Mouse (Mus musculus) limb, embryonic 11.5 days (tissue): ENCODE results near the gene Asah2. TPM values are rescaled to one million over a fixed set of nuclear protein-coding genes. Genes with fewer than 3 reads are reported as not detected.

ENCODE experiments used
- ATAC-seq: fragments of 200-750 bp; cut with Nextera tagmentation; 2 replicates; pipeline ENCODE4 v1.8.0; 2017; ENCODE audit warnings: low read depth; ENCODE audit not compliant: insufficient number of reproducible peaks, low FRiP score, low TSS enrichment
- DNase-seq: peaks from one replicate; pipeline ENCODE4 v3.0.0-alpha.2; 2015; ENCODE audit warnings: low spot score
- H3K27ac ChIP-seq: fragments of 300-500 bp; sonication (generic); replicated peaks from 2 replicates; pipeline ENCODE4 v1.5.1; 2014; ENCODE audit warnings: low read depth, mild to moderate bottlenecking, low read length
- H3K27me3 ChIP-seq: fragments of 300-500 bp; sonication (generic); 2 replicates; pipeline ENCODE4 v1.6.1; 2014; ENCODE audit warnings: mild to moderate bottlenecking, low read length, mixed read lengths; ENCODE audit not compliant: control insufficient read depth, insufficient read depth
- H3K36me3 ChIP-seq: fragments of 300-500 bp; sonication (generic); 2 replicates; pipeline ENCODE4 v1.6.1; 2014; ENCODE audit warnings: mild to moderate bottlenecking, low read length, moderate library complexity, mixed read lengths; ENCODE audit not compliant: control insufficient read depth, insufficient read depth
- H3K4me1 ChIP-seq: fragments of 300-500 bp; sonication (generic); 2 replicates; pipeline ENCODE4 v1.6.1; 2014; ENCODE audit warnings: low read length, mixed read lengths; ENCODE audit not compliant: control insufficient read depth, insufficient read depth
- H3K4me2 ChIP-seq: fragments of 300-500 bp; sonication (generic); 2 replicates; pipeline ENCODE4 v1.6.1; 2014; ENCODE audit warnings: low read depth, mild to moderate bottlenecking, moderate library complexity; ENCODE audit not compliant: severe bottlenecking
- H3K4me3 ChIP-seq: fragments of 300-500 bp; sonication (generic); 2 replicates; pipeline ENCODE4 v1.5.1; 2014; ENCODE audit warnings: low read depth, low read length
- H3K9ac ChIP-seq: fragments of 300-500 bp; sonication (generic); 2 replicates; pipeline ENCODE4 v1.6.1; 2014; ENCODE audit warnings: mild to moderate bottlenecking, low read length
- H3K9me3 ChIP-seq: fragments of 300-500 bp; sonication (generic); 2 replicates; pipeline ENCODE4 v1.6.1; 2016; ENCODE audit warnings: low read length; ENCODE audit not compliant: control insufficient read depth
- WGBS: fragments of 180-500 bp; shearing (Covaris S2); extraction: QIAGEN DNeasy Blood & Tissue Kit; methylation state at CpG from one replicate; pipeline ENCODE4 v1.1.7; 2014; 5-methylcytosine and 5-hydroxymethylcytosine counted together
- polyA plus RNA-seq: library from polyadenylated mRNA; unstranded; fragments of >200 nt; fragmentation: Nextera tagmentation; extraction: Ambion mirVana; gene quantifications from 2 replicates; pipeline ENCODE4 v1.2.1, GENCODE M21; 2014

The Asah2 gene
- polyA plus RNA-seq, 1 experiment from 2014 or later, result 1.2 TPM

GRCm38 (mm10) chr19:31954696-31955095, 153.3 kb downstream of the Asah2 start:
- Histone ChIP-seq H3K9ac (no peak overlapping the region), H3K27me3 (no peaks in the 10 kb centered on the region), H3K9me3 (no peaks in the 10 kb centered on the region), H3K4me1 (no peaks in the 10 kb centered on the region), H3K4me2 (no peak overlapping the region), H3K27ac (no peak overlapping the region), H3K36me3 (no peaks in the 10 kb centered on the region), H3K4me3 (no peak overlapping the region)
- 87% methylated on average over 4 of the region's 4 CpGs for WGBS
- ATAC-seq, result no peak
- DNase-seq, result no peak

DNA sequence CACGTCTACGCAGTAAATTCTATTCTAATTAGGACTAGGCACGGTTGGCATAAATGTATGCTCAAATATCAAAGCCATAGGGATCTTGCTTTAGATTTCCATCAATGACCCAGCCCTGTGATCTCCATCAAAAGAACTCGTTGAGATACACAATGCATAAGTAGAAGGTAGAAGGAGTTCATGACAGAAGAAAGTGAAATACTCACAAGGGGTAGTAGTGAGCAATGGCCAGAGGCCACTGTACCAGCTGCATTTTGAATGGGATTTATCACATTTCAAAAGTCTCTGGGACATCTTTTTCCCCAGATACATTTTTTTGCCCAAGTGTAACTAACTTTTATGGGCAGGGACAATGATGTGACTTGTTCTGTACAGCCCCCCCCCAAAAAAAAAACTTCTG, 153.7 kb downstream of the Asah2 start:
- H3K9me3 ChIP-seq, result no peaks in the 10 kb centered on the region
- WGBS, result 60% methylated on average over 4 of the region's 4 CpGs
- H3K4me1 ChIP-seq, result no peaks in the 10 kb centered on the region
- no peak for DNase-seq
- H3K27ac ChIP-seq, result no peak overlapping the region
- H3K4me2 ChIP-seq, result no peak overlapping the region
- no peak for ATAC-seq
- no peaks in the 10 kb centered on the region for H3K27me3 ChIP-seq
- H3K9ac ChIP-seq, result no peak overlapping the region
- H3K4me3 ChIP-seq, result no peak overlapping the region
- H3K36me3 ChIP-seq, result no peaks in the 10 kb centered on the region

GRCm38 (mm10) chr19:31953799-31954198, 154.2 kb downstream of the Asah2 start:
- Histone ChIP-seq H3K27ac (no peak overlapping the region), H3K9me3 (no peaks in the 10 kb centered on the region), H3K36me3 (no peaks in the 10 kb centered on the region), H3K4me2 (no peak overlapping the region), H3K9ac (no peak overlapping the region), H3K4me3 (no peak overlapping the region), H3K27me3 (no peaks in the 10 kb centered on the region), H3K4me1 (no peaks in the 10 kb centered on the region)
- DNase-seq, result no peak
- 62% methylated on average over 2 of the region's 2 CpGs for WGBS
- no peak for ATAC-seq

- 83% methylated on average over 7 of the region's 7 CpGs for WGBS
- no peak for ATAC-seq
These were observed 157.1 kb downstream of the Asah2 start for GRCm38 (mm10) chr19:31950793-31951489.

More at GRCm38 (mm10) chr19:31950793-31951489, 157.1 kb downstream of the Asah2 start:
- H3K4me1 ChIP-seq, result no peaks in the 10 kb centered on the region
- no peak overlapping the region for H3K27ac ChIP-seq
- no peak overlapping the region for H3K4me3 ChIP-seq
- H3K9me3 ChIP-seq, result no peaks in the 10 kb centered on the region
- H3K36me3 ChIP-seq, result no peaks in the 10 kb centered on the region
- no peak overlapping the region for H3K9ac ChIP-seq
- no peak overlapping the region for H3K4me2 ChIP-seq
- no peak for DNase-seq
- no peaks in the 10 kb centered on the region for H3K27me3 ChIP-seq

Other genes starting within 250 kb of the Asah2 start
- gene A1cf, start 239.4 kb downstream of the Asah2 start, polyA plus RNA-seq, result not detected in 2 replicates